Mouse (Mus musculus): ENCODE data around the gene Neil3.

- TF ChIP-seq POLR2AphosphoS2 (IDR thresholded peaks at IDR 0.05; ENCODE audit: low read depth, low read length) (no peak), POLR2A (IDR thresholded peaks at IDR 0.05; ENCODE audit: low read depth, low read length) (no peak), TCF12 (IDR thresholded peaks at IDR 0.05; ENCODE audit: low read depth, low read length) (no peak), USF1 (IDR thresholded peaks at IDR 0.05; ENCODE audit: low read depth, low read length) (no peak), ZNF384 (IDR thresholded peaks at IDR 0.05; ENCODE audit: low read depth, low read length) (no peak), NELFE (IDR thresholded peaks at IDR 0.05; ENCODE audit: low read depth, low read length) (no peak), RCOR1 (conservative IDR thresholded peaks at IDR 0.05; ENCODE audit: low read depth, low read length) (no peak)
Measured at GRCm38 (mm10) chr8:53573600-53573999, 65.3 kb downstream of the Neil3 start.

All from CH12.LX (cell line).